Mouse (Mus musculus) Muller cell, postnatal 12 days (primary cell): ENCODE measurements around the gene Ints2.
"Not testable (repeated sequence)": the region's sequence is repeated elsewhere in the genome, so short reads cannot be mapped to it uniquely, and the experiment has no call there.

Source experiments
- DNase-seq: peaks from one replicate; pipeline ENCODE4 v3.0.0-alpha.2; 2015; ENCODE audit errors: inconsistent ontology term

The Ints2 gene

GRCm38 (mm10) chr11:86257460-86258076, at the start of gene Ints2:
Gene Ints2 (minus strand): TSS chr11:86257575.
- DNase-seq, result peak; percentile 96

GRCm38 (mm10) chr11:86292201-86292600, 34.8 kb upstream of the Ints2 start:
- not testable (repeated sequence) for DNase-seq

GRCm38 (mm10) chr11:86291714-86292113, 34.3 kb upstream of the Ints2 start:
- no peak for DNase-seq

GRCm38 (mm10) chr11:86285729-86286128, 28.4 kb upstream of the Ints2 start:
- DNase-seq, result no peak

- no peak for DNase-seq
These were observed 21.2 kb upstream of the Ints2 start for GRCm38 (mm10) chr11:86278442-86279102.

- no peak for DNase-seq
These were observed 321 bp downstream of the Ints2 start for GRCm38 (mm10) chr11:86257054-86257453.

GRCm38 (mm10) chr11:86253342-86253741, 4.0 kb downstream of the Ints2 start:
- no peak for DNase-seq

- no peak for DNase-seq
These were observed 24.9 kb downstream of the Ints2 start for GRCm38 (mm10) chr11:86232446-86232845.

- DNase-seq, result no peak
These were observed 25.5 kb downstream of the Ints2 start for GRCm38 (mm10) chr11:86231781-86232350.

GRCm38 (mm10) chr11:86226646-86227180, 30.7 kb downstream of the Ints2 start:
- DNase-seq, result no peak

GRCm38 (mm10) chr11:86225761-86226160, 31.6 kb downstream of the Ints2 start:
- no peak for DNase-seq

GRCm38 (mm10) chr11:86211803-86212202, 45.6 kb downstream of the Ints2 start:
- no peak for DNase-seq

GRCm38 (mm10) chr11:86209123-86209522, 48.3 kb downstream of the Ints2 start:
- DNase-seq, result no peak

GRCm38 (mm10) chr11:86205876-86206275, 51.5 kb downstream of the Ints2 start:
- DNase-seq, result no peak

- no peak for DNase-seq
These were observed 52.3 kb downstream of the Ints2 start for GRCm38 (mm10) chr11:86205031-86205430.

GRCm38 (mm10) chr11:86201901-86202675, 55.3 kb downstream of the Ints2 start:
- DNase-seq, result peak; percentile 48

- DNase-seq, result peak; percentile 98
These were observed 56.2 kb downstream of the Ints2 start, which contains the start of gene Brip1 for GRCm38 (mm10) chr11:86201037-86201786. Gene Brip1 (minus strand): TSS chr11:86201193.

GRCm38 (mm10) chr11:86200460-86201021, 56.8 kb downstream of the Ints2 start:
- no peak for DNase-seq

GRCm38 (mm10) chr11:86199733-86200132, 57.6 kb downstream of the Ints2 start:
- DNase-seq, result no peak

GRCm38 (mm10) chr11:86185224-86185623, 72.2 kb downstream of the Ints2 start:
- not testable (repeated sequence) for DNase-seq

- no peak for DNase-seq
These were observed 81.5 kb downstream of the Ints2 start for GRCm38 (mm10) chr11:86175833-86176232.
